Comparison of ENCODE assay signal across 1 mouse cellular context in genomic region chr13:114158111-114158730, GRCm38 (mm10).
TF ChIP-seq lines count a peak whose summit lies in the region.

No protein-coding gene starts in this region.

TF ChIP-seq in CH12.LX, 34 proteins besides CTCF, POLR2A, EP300 and RAD21 (continued from another document):
- TF ChIP-seq ZKSCAN1 (IDR thresholded peaks at IDR 0.05; ENCODE audit: borderline replicate concordance, low read depth, low read length) (no peak), POLR2AphosphoS2 (IDR thresholded peaks at IDR 0.05; ENCODE audit: low read depth, low read length) (no peak), BHLHE40 (IDR thresholded peaks at IDR 0.05; ENCODE audit: low read depth, low read length) (peak; percentile 55), SIN3A (IDR thresholded peaks at IDR 0.05; ENCODE audit: low read length) (no peak), KAT2A (IDR thresholded peaks at IDR 0.05; ENCODE audit: insufficient replicate concordance, low read length) (no peak), MYC (IDR thresholded peaks at IDR 0.05; ENCODE audit: low read depth, low read length) (no peak), ZMIZ1 (IDR thresholded peaks at IDR 0.05; ENCODE audit: low read depth, low read length) (no peak), TCF12 (IDR thresholded peaks at IDR 0.05; ENCODE audit: low read depth, low read length) (0 out of 2 replicates have a peak, but pooled peaks have one; percentile 34), MAX (IDR thresholded peaks at IDR 0.05; ENCODE audit: low read length) (no peak), RCOR1 (conservative IDR thresholded peaks at IDR 0.05; ENCODE audit: low read depth, low read length) (peak; percentile 24; the same call in 1 of the 2 replicates), TBP (conservative IDR thresholded peaks at IDR 0.05; ENCODE audit: low read depth, low read length) (0 out of 2 replicates have a peak, but pooled peaks have one; percentile 13), SMC3 (IDR thresholded peaks at IDR 0.05; ENCODE audit: low read depth, low read length) (no peak), CHD1 (IDR thresholded peaks at IDR 0.05; ENCODE audit: low read depth, low read length) (no peak), ZNF384 (IDR thresholded peaks at IDR 0.05; ENCODE audit: low read depth, low read length) (no peak)
